Mouse (Mus musculus) gastrocnemius, postnatal 14 days (tissue): Measurements from ENCODE around the gene Gm5142. TPM values are rescaled to one million over a fixed set of nuclear protein-coding genes. Genes with fewer than 3 reads are reported as not detected.

ENCODE experiments used
- total RNA-seq, 2 experiments: library from RNA; stranded (reverse); gene quantifications; 2 replicates each; pipeline ENCODE4 v1.2.3; 2021

The Gm5142 gene
- total RNA-seq, 2 experiments from 2014 or later = not detected

Other genes with a start within 250 kb of the Gm5142 start
- not detected for gene 1700129C05Rik, start 35.9 kb downstream of the Gm5142 start, total RNA-seq
- gene Rcbtb1, start 22.5 kb upstream of the Gm5142 start, total RNA-seq = 10 to 100 TPM; 10.5 to 11.5 TPM
- not detected for gene Gm6904, start 81.5 kb upstream of the Gm5142 start, total RNA-seq
- gene Phf11a, start 118.8 kb upstream of the Gm5142 start, total RNA-seq = not detected
- under 1 TPM in 1 of 2 experiments, not detected in 1; 0.18 TPM for gene Phf11b, start 162.6 kb upstream of the Gm5142 start, total RNA-seq
- 1 to 10 TPM; 2.2 to 3.0 TPM for gene Phf11d, start 186.7 kb upstream of the Gm5142 start, total RNA-seq
- under 1 TPM; 0.31 to 0.47 TPM for gene Phf11c, start 216.6 kb upstream of the Gm5142 start, total RNA-seq